Mouse (Mus musculus) limb, embryonic 15.5 days (tissue): ENCODE results near the gene Rwdd3. TPM values are rescaled to one million over a fixed set of nuclear protein-coding genes. Genes with fewer than 3 reads are reported as not detected.

Source experiments
- ATAC-seq: fragments of 200-750 bp; cut with Nextera tagmentation; 2 replicates; pipeline ENCODE4 v1.8.0; 2017; ENCODE audit warnings: low read depth, moderate TSS enrichment; ENCODE audit not compliant: insufficient number of reproducible peaks, low FRiP score, low TSS enrichment
- H3K27ac ChIP-seq: fragments of 300-500 bp; sonication (generic); 2 replicates; pipeline ENCODE4 v1.5.1; 2015; ENCODE audit warnings: moderate library complexity, mild to moderate bottlenecking, inconsistent platforms
- H3K27me3 ChIP-seq: fragments of 300-500 bp; sonication (generic); 2 replicates; pipeline ENCODE4 v1.6.1; 2015; ENCODE audit warnings: inconsistent platforms
- H3K36me3 ChIP-seq: fragments of 300-500 bp; sonication (generic); 2 replicates; pipeline ENCODE4 v1.6.1; 2015; ENCODE audit warnings: inconsistent platforms
- H3K4me1 ChIP-seq: fragments of 300-500 bp; sonication (generic); 2 replicates; pipeline ENCODE4 v1.6.1; 2015; ENCODE audit warnings: inconsistent platforms
- H3K4me2 ChIP-seq: fragments of 300-500 bp; sonication (generic); 2 replicates; pipeline ENCODE4 v1.6.1; 2015; ENCODE audit warnings: mild to moderate bottlenecking, inconsistent platforms
- H3K4me3 ChIP-seq: fragments of 300-500 bp; sonication (generic); 2 replicates; pipeline ENCODE4 v1.5.1; 2015; ENCODE audit warnings: mild to moderate bottlenecking, inconsistent platforms
- H3K9ac ChIP-seq: fragments of 300-500 bp; sonication (generic); 2 replicates; pipeline ENCODE4 v1.6.1; 2015; ENCODE audit warnings: inconsistent platforms
- H3K9me3 ChIP-seq: fragments of 300-500 bp; sonication (generic); 2 replicates; pipeline ENCODE4 v1.6.1; 2016; ENCODE audit warnings: inconsistent platforms
- whole genome bisulfite sequencing: fragments of 180-500 bp; shearing (Covaris S2); methylation state at CpG from one replicate; pipeline ENCODE4 v1.1.7; 2015; 5-methylcytosine and 5-hydroxymethylcytosine counted together
- polyA plus RNA-seq: library from polyadenylated mRNA; unstranded; fragments of >200 nt; fragmentation: Nextera tagmentation; extraction: Ambion mirVana; gene quantifications from 2 replicates; pipeline ENCODE4 v1.2.1, GENCODE M21; 2015

Gene Rwdd3
- polyA plus RNA-seq, 1 experiment from 2014 or later = 5.3 TPM

- H3K4me3 ChIP-seq = no peak overlapping the region
- no peaks in the 10 kb centered on the region for H3K36me3 ChIP-seq
- no peaks in the 10 kb centered on the region; the same call in 1 of the 2 replicates for H3K4me1 ChIP-seq
- H3K27ac ChIP-seq = no peak overlapping the region
- H3K4me2 ChIP-seq = no peak overlapping the region
- H3K9ac ChIP-seq = no peak overlapping the region
- no peak for ATAC-seq
- no peaks in the 10 kb centered on the region for H3K27me3 ChIP-seq
- WGBS = 74% methylated on average over 6 of the region's 6 CpGs
- H3K9me3 ChIP-seq = no peaks in the 10 kb centered on the region
Observed at GRCm38 (mm10) chr3:121107481-121107880, 64.0 kb downstream of the Rwdd3 start.

DNA sequence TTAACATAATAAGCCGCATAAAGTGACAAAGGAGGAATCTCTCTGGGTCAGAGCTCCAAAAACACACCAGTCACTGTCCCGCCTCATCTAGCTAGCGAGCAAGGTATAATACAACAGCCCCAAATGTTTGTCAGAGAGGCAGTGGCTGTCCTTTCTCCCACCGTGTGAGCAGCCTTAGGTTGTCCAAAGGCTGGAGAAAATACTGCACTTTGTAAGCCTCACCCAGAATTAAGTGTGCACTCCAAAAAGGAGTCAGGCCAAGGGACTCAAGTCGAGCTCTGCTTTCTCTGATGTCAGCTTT, 66.1 kb downstream of the Rwdd3 start:
- 69% methylated on average over 5 of the region's 5 CpGs for WGBS
- Histone ChIP-seq H3K9ac (no peak overlapping the region), H3K36me3 (no peaks in the 10 kb centered on the region), H3K4me3 (peak overlapping the region; percentile 25), H3K27ac (no peak overlapping the region), H3K4me1 (no peaks in the 10 kb centered on the region; the same call in 1 of the 2 replicates), H3K9me3 (no peaks in the 10 kb centered on the region), H3K27me3 (no peaks in the 10 kb centered on the region), H3K4me2 (peak overlapping the region; percentile 35)
- ATAC-seq = no peak

Other genes with a start within 250 kb of the Rwdd3 start
- 1.1 and 1.3 TPM in 2 replicates for gene Tmem56, start 111.4 kb upstream of the Rwdd3 start, polyA plus RNA-seq
- 41.6 and 43.9 TPM in 2 replicates for gene Alg14, start 120.1 kb upstream of the Rwdd3 start, polyA plus RNA-seq